Mouse (Mus musculus) lung, postnatal 0 days (tissue): ENCODE data around the gene Xylt1. TPM values are rescaled to one million over a fixed set of nuclear protein-coding genes. Genes with fewer than 3 reads are reported as not detected.

Experiments used
- ATAC-seq: fragments of 200-750 bp; cut with Nextera tagmentation; 2 replicates; pipeline ENCODE4 v1.8.0; 2017; ENCODE audit warnings: moderate library complexity
- DNase-seq: peaks from one replicate; pipeline ENCODE4 v3.0.0-alpha.2; 2016; ENCODE audit warnings: low spot score
- H3K27ac ChIP-seq: fragments of 300-500 bp; sonication (generic); 2 replicates; pipeline ENCODE4 v1.5.1; 2014; ENCODE audit warnings: antibody characterized with exemption, mild to moderate bottlenecking, low read length, mixed read lengths
- H3K27me3 ChIP-seq: fragments of 300-500 bp; sonication (generic); replicated peaks from 2 replicates; pipeline ENCODE4 v1.6.1; 2014; ENCODE audit warnings: low read length, mixed read lengths; ENCODE audit not compliant: insufficient read depth
- H3K36me3 ChIP-seq: fragments of 300-500 bp; sonication (generic); 2 replicates; pipeline ENCODE4 v1.6.1; 2014; ENCODE audit warnings: low read length, mixed read lengths; ENCODE audit not compliant: insufficient read depth
- H3K4me1 ChIP-seq: fragments of 300-500 bp; sonication (generic); 2 replicates; pipeline ENCODE4 v1.6.1; 2014; ENCODE audit warnings: antibody characterized with exemption, low read depth, low read length, mixed read lengths; ENCODE audit not compliant: insufficient read depth
- H3K4me2 ChIP-seq: fragments of 300-500 bp; sonication (generic); replicated peaks from 2 replicates; pipeline ENCODE4 v1.6.1; 2014; ENCODE audit warnings: low read depth, mild to moderate bottlenecking, low read length, moderate library complexity, mixed read lengths
- H3K4me3 ChIP-seq: fragments of 300-500 bp; sonication (generic); 2 replicates; pipeline ENCODE4 v1.5.1; 2014; ENCODE audit warnings: low read depth, low read length
- H3K9ac ChIP-seq: fragments of 300-500 bp; sonication (generic); replicated peaks from 2 replicates; pipeline ENCODE4 v1.6.1; 2014; ENCODE audit warnings: low read depth, mild to moderate bottlenecking
- H3K9me3 ChIP-seq: fragments of 300-500 bp; sonication (generic); 2 replicates; pipeline ENCODE4 v1.6.1; 2016; ENCODE audit warnings: low read length, mixed read lengths
- CTCF ChIP-seq: IDR thresholded peaks from 2 replicates; pipeline ENCODE4 v1.5.1; 2016; ENCODE audit warnings: antibody characterized with exemption, mild to moderate bottlenecking
- EP300 ChIP-seq: IDR thresholded peaks from 2 replicates; pipeline ENCODE4 v1.6.1; 2016; ENCODE audit warnings: antibody characterized with exemption, mild to moderate bottlenecking, control low read depth
- WGBS: fragments of 180-500 bp; shearing (Covaris S2); extraction: QIAGEN DNeasy Blood & Tissue Kit; methylation state at CpG from one replicate; pipeline ENCODE4 v1.1.7; 2014; 5-methylcytosine and 5-hydroxymethylcytosine counted together
- polyA plus RNA-seq: library from polyadenylated mRNA; unstranded; fragments of >200 nt; fragmentation: Nextera tagmentation; extraction: Ambion mirVana; gene quantifications from 2 replicates; pipeline ENCODE4 v1.2.1, GENCODE M21; 2015

The Xylt1 gene
- polyA plus RNA-seq, 1 experiment from 2014 or later = 0.45 TPM

GRCm38 (mm10) chr7:117652637-117653036 is 271.9 kb downstream of the Xylt1 start:
- no peak for ATAC-seq
- 63% methylated on average over 1 of the region's 1 CpGs for WGBS
- no peak for DNase-seq

GRCm38 (mm10) chr7:117655732-117656131 is 275.0 kb downstream of the Xylt1 start:
- H3K9ac ChIP-seq = no peak overlapping the region
- H3K27ac ChIP-seq = no peak overlapping the region
- TF ChIP-seq EP300 (no peak), CTCF (no peak)
- ATAC-seq (no peak), DNase-seq (no peak)
- 92% methylated on average over 5 of the region's 5 CpGs for WGBS
- H3K36me3 ChIP-seq = no peaks in the 10 kb centered on the region
- H3K4me1 ChIP-seq = no peaks in the 10 kb centered on the region
- no peaks in the 10 kb centered on the region for H3K9me3 ChIP-seq
- no peak overlapping the region for H3K4me2 ChIP-seq
- no peaks in the 10 kb centered on the region for H3K27me3 ChIP-seq
- H3K4me3 ChIP-seq = no peak overlapping the region

More at GRCm38 (mm10) chr7:117652637-117653036, 271.9 kb downstream of the Xylt1 start:
- H3K27ac ChIP-seq = no peak overlapping the region
- TF ChIP-seq CTCF (no peak), EP300 (no peak)
- no peak overlapping the region for H3K4me3 ChIP-seq
- no peak overlapping the region for H3K4me2 ChIP-seq
- H3K4me1 ChIP-seq = no peaks in the 10 kb centered on the region
- no peaks in the 10 kb centered on the region for H3K9me3 ChIP-seq
- no peak overlapping the region for H3K9ac ChIP-seq
- no peaks in the 10 kb centered on the region for H3K36me3 ChIP-seq
- H3K27me3 ChIP-seq = no peaks in the 10 kb centered on the region

GRCm38 (mm10) chr7:117658180-117658579 is 277.4 kb downstream of the Xylt1 start:
- TF ChIP-seq CTCF = no peak
- no peak for TF ChIP-seq EP300
- ATAC-seq (no peak), DNase-seq (no peak)
- Histone ChIP-seq H3K4me3 (no peak overlapping the region), H3K36me3 (no peaks in the 10 kb centered on the region), H3K27me3 (no peaks in the 10 kb centered on the region), H3K27ac (no peak overlapping the region), H3K9ac (no peak overlapping the region), H3K9me3 (no peaks in the 10 kb centered on the region), H3K4me2 (no peak overlapping the region), H3K4me1 (no peaks in the 10 kb centered on the region)
- WGBS = 90% methylated on average over 4 of the region's 4 CpGs

- Histone ChIP-seq H3K27me3 (no peaks in the 10 kb centered on the region), H3K4me1 (no peaks in the 10 kb centered on the region), H3K27ac (no peak overlapping the region), H3K4me3 (no peak overlapping the region), H3K9me3 (no peaks in the 10 kb centered on the region), H3K4me2 (no peak overlapping the region), H3K9ac (no peak overlapping the region), H3K36me3 (no peaks in the 10 kb centered on the region)
- 79% methylated on average over 4 of the region's 4 CpGs for WGBS
- TF ChIP-seq EP300 = no peak
- no peak for TF ChIP-seq CTCF
- ATAC-seq (no peak), DNase-seq (no peak)
These were observed 278.0 kb downstream of the Xylt1 start for GRCm38 (mm10) chr7:117658739-117659138.

GRCm38 (mm10) chr7:117667286-117667685 is 286.5 kb downstream of the Xylt1 start:
- no peaks in the 10 kb centered on the region for H3K36me3 ChIP-seq
- no peak overlapping the region for H3K9ac ChIP-seq
- H3K4me1 ChIP-seq = no peaks in the 10 kb centered on the region
- H3K4me3 ChIP-seq = no peak overlapping the region
- H3K27me3 ChIP-seq = no peaks in the 10 kb centered on the region
- no peaks in the 10 kb centered on the region for H3K9me3 ChIP-seq
- TF ChIP-seq CTCF = no peak
- no peak for TF ChIP-seq EP300
- H3K4me2 ChIP-seq = no peak overlapping the region
- 79% methylated on average over 10 of the region's 10 CpGs for WGBS
- ATAC-seq (no peak), DNase-seq (no peak)
- H3K27ac ChIP-seq = no peak overlapping the region

GRCm38 (mm10) chr7:117668226-117668625 is 287.4 kb downstream of the Xylt1 start:
- H3K36me3 ChIP-seq = no peaks in the 10 kb centered on the region
- no peaks in the 10 kb centered on the region for H3K4me1 ChIP-seq
- WGBS = 82% methylated on average over 9 of the region's 9 CpGs
- TF ChIP-seq EP300 = no peak
- no peak for TF ChIP-seq CTCF
- ATAC-seq = no peak
- H3K4me3 ChIP-seq = no peak overlapping the region
- H3K27ac ChIP-seq = no peak overlapping the region
- H3K9me3 ChIP-seq = no peaks in the 10 kb centered on the region
- no peak overlapping the region for H3K4me2 ChIP-seq
- no peak for DNase-seq
- no peak overlapping the region for H3K9ac ChIP-seq
- H3K27me3 ChIP-seq = no peaks in the 10 kb centered on the region

GRCm38 (mm10) chr7:117672121-117672591 is 291.4 kb downstream of the Xylt1 start:
- Histone ChIP-seq H3K27ac (no peak overlapping the region), H3K9ac (no peak overlapping the region), H3K9me3 (no peaks in the 10 kb centered on the region), H3K27me3 (no peaks in the 10 kb centered on the region), H3K36me3 (no peaks in the 10 kb centered on the region), H3K4me1 (no peaks in the 10 kb centered on the region), H3K4me3 (no peak overlapping the region), H3K4me2 (no peak overlapping the region)
- no peak for DNase-seq
- WGBS = 87% methylated on average over 7 of the region's 7 CpGs
- ATAC-seq = no peak
- no peak for TF ChIP-seq CTCF
- no peak for TF ChIP-seq EP300
